Mouse (Mus musculus): ENCODE measurements around the gene Mapk8ip3. TPM values are rescaled to one million over a fixed set of nuclear protein-coding genes. Genes with fewer than 3 reads are reported as not detected.

Gene Mapk8ip3
- polyA plus RNA-seq, 1 experiment from 2014 or later, result 4.5 TPM

DNA sequence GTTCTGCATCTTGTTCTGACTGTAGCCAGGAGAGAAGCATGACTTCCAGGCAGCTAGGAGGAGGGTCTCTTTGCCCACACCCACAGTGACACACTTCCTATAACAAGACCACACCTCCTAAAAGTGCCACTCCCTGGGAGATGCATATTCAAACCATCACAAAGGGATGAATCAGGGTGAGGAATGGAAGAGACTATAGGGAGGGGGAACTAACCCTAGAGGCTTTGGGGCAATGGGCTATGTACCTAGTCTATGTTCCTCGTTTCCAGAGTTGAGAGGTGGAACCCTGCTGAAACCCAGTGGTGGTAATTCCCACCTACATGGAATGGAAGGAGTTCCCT is 62.4 kb downstream of the Mapk8ip3 start:
- Histone ChIP-seq H3K27me3 (ENCODE audit: insufficient read depth, low read length) (no peaks in the 10 kb centered on the region), H3K9me3 (ENCODE audit: low read length) (no peaks in the 10 kb centered on the region), H3K4me3 (ENCODE audit: low read depth, low read length) (no peak overlapping the region), H3K4me2 (ENCODE audit: low read depth, low read length) (no peak overlapping the region), H3K4me1 (ENCODE audit: insufficient read depth) (peaks cover 11% of the 10 kb centered on the region), H3K27ac (ENCODE audit: low read depth) (no peak overlapping the region), H3K9ac (replicated peaks) (no peak overlapping the region), H3K36me3 (replicated peaks; ENCODE audit: insufficient read depth, low read length) (no peaks in the 10 kb centered on the region)
- ATAC-seq (no peak), DNase-seq (no peak)
- no peak for TF ChIP-seq EP300 (IDR thresholded peaks at IDR 0.05; ENCODE audit: low read depth)
- no peak for TF ChIP-seq CTCF (IDR thresholded peaks at IDR 0.05; ENCODE audit: low read depth)
- 47% methylated on average over 1 of the region's 1 CpGs for WGBS (ENCODE audit: insufficient replicate concordance)

DNA sequence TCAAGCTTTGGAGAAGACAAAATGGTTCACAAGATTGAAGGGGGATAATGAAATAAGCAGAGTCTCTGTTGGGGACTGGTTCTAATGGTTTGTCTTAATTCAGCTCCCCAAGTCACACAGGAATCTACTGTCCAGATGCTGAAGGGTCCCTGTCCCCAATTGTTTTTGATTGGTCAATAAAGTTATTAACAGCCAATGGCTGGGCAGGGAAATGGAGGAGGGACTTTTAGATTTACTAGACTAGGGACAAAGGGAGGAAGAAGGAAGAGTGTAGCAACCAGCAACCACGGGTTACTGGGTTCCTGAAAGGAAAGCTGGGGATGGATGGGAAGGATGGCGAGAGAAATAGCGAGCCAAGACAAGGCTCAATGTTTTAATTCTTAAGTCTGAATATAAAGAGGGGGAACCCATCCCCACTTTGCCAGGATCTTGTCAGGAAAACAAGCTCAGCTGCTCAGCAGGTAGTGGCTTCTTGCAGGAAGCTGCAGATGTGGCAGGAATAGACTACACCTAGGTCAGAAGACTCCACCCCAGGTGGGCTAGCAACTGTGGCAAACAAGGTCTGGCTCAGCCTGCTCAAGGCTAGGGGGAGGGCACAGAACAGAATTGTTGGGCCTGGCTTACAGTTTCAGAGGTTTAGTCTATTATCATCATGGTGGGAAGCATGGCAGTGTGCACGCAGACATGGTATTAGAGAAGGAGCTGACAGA is 62.9 kb downstream of the Mapk8ip3 start:
- H3K9me3 ChIP-seq (ENCODE audit: low read length), result no peaks in the 10 kb centered on the region
- no peaks in the 10 kb centered on the region for H3K36me3 ChIP-seq (replicated peaks; ENCODE audit: insufficient read depth, low read length)
- H3K27me3 ChIP-seq (ENCODE audit: insufficient read depth, low read length), result no peaks in the 10 kb centered on the region
- H3K9ac ChIP-seq (replicated peaks), result no peak overlapping the region
- TF ChIP-seq EP300 (IDR thresholded peaks at IDR 0.05; ENCODE audit: low read depth) (no peak), CTCF (IDR thresholded peaks at IDR 0.05; ENCODE audit: low read depth) (no peak)
- WGBS (ENCODE audit: insufficient replicate concordance), result 42% methylated on average over 4 of the region's 4 CpGs
- H3K27ac ChIP-seq (ENCODE audit: low read depth), result no peak overlapping the region
- no peak overlapping the region for H3K4me3 ChIP-seq (ENCODE audit: low read depth, low read length)
- ATAC-seq (no peak), DNase-seq (no peak)
- no peak overlapping the region for H3K4me2 ChIP-seq (ENCODE audit: low read depth, low read length)
- H3K4me1 ChIP-seq (ENCODE audit: insufficient read depth), result peaks cover 11% of the 10 kb centered on the region

DNA sequence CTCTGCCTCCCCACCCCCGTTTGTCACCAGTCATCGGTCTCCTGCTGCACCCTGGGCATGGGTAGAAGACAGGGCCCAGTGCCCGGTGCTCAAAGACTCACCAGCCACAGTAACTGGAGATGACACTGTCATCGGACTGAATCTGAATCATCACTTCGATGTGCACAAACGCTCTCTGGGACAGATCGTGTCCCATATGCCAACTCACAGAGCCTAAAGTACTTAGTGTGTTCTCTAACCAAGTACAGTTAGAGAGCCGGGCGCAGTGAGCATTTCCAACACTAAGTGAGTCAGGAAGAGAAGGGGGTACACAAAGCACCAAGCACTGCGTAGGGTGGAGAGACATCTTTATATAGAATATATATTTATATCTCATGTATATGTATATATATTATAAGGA is 68.9 kb downstream of the Mapk8ip3 start:
- no peak overlapping the region for H3K4me2 ChIP-seq (ENCODE audit: low read depth, low read length)
- H3K27ac ChIP-seq (ENCODE audit: low read depth), result no peak overlapping the region
- no peak overlapping the region for H3K9ac ChIP-seq (replicated peaks)
- DNase-seq (no peak), ATAC-seq (no peak)
- H3K27me3 ChIP-seq (ENCODE audit: insufficient read depth, low read length), result no peaks in the 10 kb centered on the region
- TF ChIP-seq EP300 (IDR thresholded peaks at IDR 0.05; ENCODE audit: low read depth), result no peak
- no peak for TF ChIP-seq CTCF (IDR thresholded peaks at IDR 0.05; ENCODE audit: low read depth)
- no peaks in the 10 kb centered on the region; the same call in 1 of the 2 replicates for H3K4me1 ChIP-seq (ENCODE audit: insufficient read depth)
- H3K4me3 ChIP-seq (ENCODE audit: low read depth, low read length), result no peak overlapping the region
- no peaks in the 10 kb centered on the region for H3K9me3 ChIP-seq (ENCODE audit: low read length)
- WGBS (ENCODE audit: insufficient replicate concordance), result 92% methylated on average over 10 of the region's 10 CpGs
- peaks cover 27% of the 10 kb centered on the region for H3K36me3 ChIP-seq (replicated peaks; ENCODE audit: insufficient read depth, low read length)

DNA sequence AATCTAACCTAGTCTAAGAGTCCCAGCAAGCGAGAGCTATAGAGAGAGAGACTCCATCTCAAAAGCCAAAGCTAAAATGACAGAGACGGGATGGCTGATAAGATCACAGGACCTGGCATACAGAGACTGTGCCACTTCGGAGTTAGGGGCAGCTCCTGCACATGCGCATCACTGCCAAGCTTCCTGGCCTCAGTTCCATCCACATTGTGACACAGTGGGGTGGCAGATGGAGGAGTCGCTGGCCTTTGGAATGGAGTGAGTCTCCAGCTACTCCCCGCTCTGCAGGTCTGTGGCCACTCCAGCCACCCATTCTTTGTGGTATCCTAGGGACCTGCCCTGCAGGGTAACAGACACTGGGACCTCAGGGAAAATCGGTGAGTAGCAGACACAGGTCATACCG is 71.0 kb downstream of the Mapk8ip3 start, which contains the start of gene Igfals:
Gene Igfals, plus strand, starts transcription at position 222 of the 400 bp plus-strand sequence.
- H3K4me3 ChIP-seq (ENCODE audit: low read depth, low read length), result no peak within 1 kb of the TSS
- DNase-seq (no peak), ATAC-seq (no peak)
- H3K27me3 ChIP-seq (ENCODE audit: insufficient read depth, low read length), result no peaks in the 10 kb centered on the region
- no peak within 1 kb of the TSS for H3K4me2 ChIP-seq (ENCODE audit: low read depth, low read length)
- no peaks in the 10 kb centered on the region for H3K9me3 ChIP-seq (ENCODE audit: low read length)
- no peaks in the 10 kb centered on the region; the same call in 1 of the 2 replicates for H3K4me1 ChIP-seq (ENCODE audit: insufficient read depth)
- no peak within 1 kb of the TSS for H3K27ac ChIP-seq (ENCODE audit: low read depth)
- TF ChIP-seq EP300 (IDR thresholded peaks at IDR 0.05; ENCODE audit: low read depth) (no peak), CTCF (IDR thresholded peaks at IDR 0.05; ENCODE audit: low read depth) (no peak)
- WGBS (ENCODE audit: insufficient replicate concordance), result 88% methylated on average over 8 of the region's 8 CpGs
- no peak within 1 kb of the TSS for H3K9ac ChIP-seq (replicated peaks)
- H3K36me3 ChIP-seq (replicated peaks; ENCODE audit: insufficient read depth, low read length), result peaks cover 47% of the 10 kb centered on the region

DNA sequence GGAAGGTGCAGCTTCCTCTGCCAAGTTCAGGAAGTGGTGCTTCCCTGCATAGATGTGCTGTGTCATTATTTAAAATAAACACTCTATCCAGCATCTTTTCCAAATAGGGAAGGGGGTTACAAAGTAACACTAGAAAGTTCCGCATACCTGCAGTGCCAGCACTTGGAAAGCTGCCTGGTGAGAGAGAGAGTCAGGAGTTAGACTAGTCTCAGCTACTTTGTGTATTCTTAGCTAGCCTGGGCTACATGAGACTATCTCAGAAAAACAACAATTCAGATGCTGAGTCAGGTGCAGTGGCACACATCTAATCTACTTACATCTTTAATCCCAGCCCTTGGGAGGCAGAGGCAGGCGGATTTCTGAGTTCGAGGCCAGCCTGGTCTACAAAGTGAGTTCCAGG is 75.0 kb downstream of the Mapk8ip3 start:
- Histone ChIP-seq H3K27me3 (ENCODE audit: insufficient read depth, low read length) (no peaks in the 10 kb centered on the region), H3K4me3 (ENCODE audit: low read depth, low read length) (no peak overlapping the region), H3K4me1 (ENCODE audit: insufficient read depth) (peaks cover 29% of the 10 kb centered on the region), H3K27ac (ENCODE audit: low read depth) (no peak overlapping the region), H3K36me3 (replicated peaks; ENCODE audit: insufficient read depth, low read length) (peaks cover 72% of the 10 kb centered on the region), H3K4me2 (ENCODE audit: low read depth, low read length) (no peak overlapping the region), H3K9me3 (ENCODE audit: low read length) (no peaks in the 10 kb centered on the region), H3K9ac (replicated peaks) (no peak overlapping the region)
- no peak for ATAC-seq
- TF ChIP-seq CTCF (IDR thresholded peaks at IDR 0.05; ENCODE audit: low read depth), result no peak
- TF ChIP-seq EP300 (IDR thresholded peaks at IDR 0.05; ENCODE audit: low read depth), result no peak
- 89% methylated on average over 3 of the region's 3 CpGs for WGBS (ENCODE audit: insufficient replicate concordance)
- DNase-seq, result no peak

DNA sequence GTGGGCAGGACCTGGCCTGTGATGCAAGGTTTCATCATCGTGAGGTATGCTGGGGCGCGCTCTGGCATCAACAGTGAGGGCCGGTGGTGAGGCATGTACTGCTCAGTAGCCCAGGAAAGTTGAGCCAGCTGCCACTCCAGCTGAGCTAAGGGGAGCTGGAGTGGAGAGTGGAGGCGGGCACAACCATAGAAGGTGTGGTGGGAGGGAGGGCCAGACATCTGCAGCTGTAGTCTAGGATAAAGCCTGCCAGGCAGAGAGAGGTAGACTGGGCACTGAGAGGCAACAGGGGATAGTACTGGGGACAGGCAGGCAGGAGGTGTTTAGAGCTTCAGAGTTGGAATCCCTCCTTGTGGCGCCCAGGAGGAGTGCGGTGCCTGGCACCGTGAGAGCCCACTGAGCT is 76.7 kb downstream of the Mapk8ip3 start:
- WGBS (ENCODE audit: insufficient replicate concordance), result 85% methylated on average over 8 of the region's 8 CpGs
- Histone ChIP-seq H3K4me1 (ENCODE audit: insufficient read depth) (peaks cover 29% of the 10 kb centered on the region), H3K4me3 (ENCODE audit: low read depth, low read length) (no peak overlapping the region), H3K9me3 (ENCODE audit: low read length) (no peaks in the 10 kb centered on the region), H3K27me3 (ENCODE audit: insufficient read depth, low read length) (no peaks in the 10 kb centered on the region), H3K9ac (replicated peaks) (peak overlapping the region; percentile 47), H3K36me3 (replicated peaks; ENCODE audit: insufficient read depth, low read length) (peaks cover 82% of the 10 kb centered on the region), H3K4me2 (ENCODE audit: low read depth, low read length) (peak overlapping the region; percentile 55), H3K27ac (ENCODE audit: low read depth) (peak overlapping the region; percentile 88)
- TF ChIP-seq EP300 (IDR thresholded peaks at IDR 0.05; ENCODE audit: low read depth), result no peak
- TF ChIP-seq CTCF (IDR thresholded peaks at IDR 0.05; ENCODE audit: low read depth), result peak; percentile 22; the same call in 1 of the 2 replicates
- DNase-seq (peak; percentile 61), ATAC-seq (peak; percentile 77)

Measured in liver, postnatal 0 days (tissue).